12 mouse cellular contexts compared by ENCODE assay signal in the genomic region with DNA sequence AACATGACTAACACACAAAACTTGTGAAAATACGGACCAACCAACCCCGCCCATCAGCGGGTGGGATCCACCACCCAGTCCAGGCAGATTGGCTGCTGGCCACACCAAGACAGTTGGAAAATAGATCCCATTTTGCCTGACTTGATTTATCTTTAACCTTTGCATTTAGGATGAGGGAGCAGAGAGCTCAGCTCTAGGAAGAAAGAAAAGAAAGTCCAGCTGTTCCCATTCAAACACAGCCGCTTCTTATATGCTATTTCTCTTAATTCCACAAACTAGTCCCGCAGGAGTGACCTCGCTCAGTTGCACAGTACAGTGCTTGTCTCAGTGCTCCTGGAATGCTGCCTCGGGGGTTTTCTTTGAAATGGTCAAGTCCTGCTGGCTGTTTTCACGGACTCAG.
DNase-seq lines count a peak whose midpoint lies in the region; TF ChIP-seq lines count a peak whose summit lies in the region.
"Had no signal": no experiment of that assay in that cellular context is flagged by ENCODE, and none has a peak within 500 bp of the region (broad histone marks: within the 10 kb centered on the region; RNA-seq: fewer than 3 reads in every experiment).

No protein-coding gene starts in this region.

- H3K4me3 ChIP-seq in thymus, adult 2 months (ENCODE audit: control insufficient read depth, insufficient read depth, low read length), result no peak overlapping the region
- H3K4me3 ChIP-seq: forebrain, embryonic 15.5 days; layer of hippocampus, adult 2 months; limb, embryonic 13.5 days; midbrain, embryonic 12.5 days had no signal

- TF ChIP-seq CTCF in thymus, adult 2 months (IDR thresholded peaks at IDR 0.05; ENCODE audit: borderline replicate concordance, control insufficient read depth, extremely low read depth, insufficient read depth, low read length, poor library complexity), result no peak

- peak; percentile 26 for DNase-seq in ovary, postnatal 36 days (ENCODE audit: low spot score)
- no peak for DNase-seq in ovary, adult 18-20 months (ENCODE audit: low spot score)
- peak; percentile 58 for DNase-seq in gastrocnemius, postnatal 14 days
- DNase-seq in kidney, postnatal 36 days, result peak; percentile 29
- DNase-seq in MN1 (ENCODE audit: low spot score), result no peak
- DNase-seq in cerebellum, adult 11 months, result no peak
- DNase-seq in thymus, adult 2 months, result no peak

- no peaks in the 10 kb centered on the region for H3K27me3 ChIP-seq in thymus, adult 2 months (ENCODE audit: control insufficient read depth, insufficient read depth, low read length)
- H3K27me3 ChIP-seq: forebrain, embryonic 15.5 days; limb, embryonic 13.5 days; midbrain, embryonic 12.5 days had no signal

- H3K27ac ChIP-seq in thymus, adult 2 months (ENCODE audit: control insufficient read depth, insufficient read depth, low read length), result no peak overlapping the region
- H3K27ac ChIP-seq: forebrain, embryonic 15.5 days; hindbrain, embryonic 14.5 days; layer of hippocampus, adult 2 months; limb, embryonic 13.5 days; midbrain, embryonic 12.5 days had no signal

- intact Hi-C loops in gastrocnemius, postnatal 14 days (cut with DNase I; ENCODE audit: low total_unique reads), result no loop called here

- H3K4me1 ChIP-seq in thymus, adult 2 months (replicated peaks; ENCODE audit: control insufficient read depth, insufficient read depth, low read length), result no peaks in the 10 kb centered on the region
- H3K4me1 ChIP-seq: midbrain, embryonic 12.5 days had no signal

- no peak for TF ChIP-seq POLR2A in thymus, adult 2 months (IDR thresholded peaks at IDR 0.05; ENCODE audit: control insufficient read depth, extremely low read depth, insufficient read depth, low read length, poor library complexity)

- no peaks in the 10 kb centered on the region for H3K36me3 ChIP-seq in thymus, adult 2 months (ENCODE audit: control insufficient read depth, insufficient read depth, low read length)
- H3K36me3 ChIP-seq: forebrain, embryonic 15.5 days; limb, embryonic 13.5 days; midbrain, embryonic 12.5 days had no signal

- WGBS in thymus, adult 2 months, result 84% methylated on average over 8 of the region's 8 CpGs

Comparison
In these comparisons a context has a peak if more than half of its experiments do, and no peak if none do; other contexts are left out.
1. DNase-seq: peak in ovary, postnatal 36 days (single experiment), gastrocnemius, postnatal 14 days (single experiment) and kidney, postnatal 36 days (2 of 2); none in ovary, adult 18-20 months (single experiment), MN1 (single experiment), cerebellum, adult 11 months (single experiment) and thymus, adult 2 months (single experiment).